Mouse (Mus musculus) midbrain, embryonic 15.5 days (tissue): ENCODE data around the gene Acpp. TPM values are rescaled to one million over a fixed set of nuclear protein-coding genes. Genes with fewer than 3 reads are reported as not detected.

Experiments
- ATAC-seq: fragments of 200-750 bp; cut with Nextera tagmentation; replicated peaks from 2 replicates; pipeline ENCODE4 v1.8.0; 2017; ENCODE audit warnings: moderate TSS enrichment
- H3K27ac ChIP-seq: fragments of 300-500 bp; sonication (generic); 2 replicates; pipeline ENCODE4 v1.5.1; 2015; ENCODE audit warnings: mild to moderate bottlenecking, inconsistent platforms
- H3K27me3 ChIP-seq: fragments of 300-500 bp; sonication (generic); replicated peaks from 2 replicates; pipeline ENCODE4 v1.6.1; 2015; ENCODE audit warnings: inconsistent platforms
- H3K36me3 ChIP-seq: fragments of 300-500 bp; sonication (generic); replicated peaks from 2 replicates; pipeline ENCODE4 v1.6.1; 2015; ENCODE audit warnings: inconsistent platforms
- H3K4me1 ChIP-seq: fragments of 300-500 bp; sonication (generic); 2 replicates; pipeline ENCODE4 v1.6.1; 2015; ENCODE audit warnings: inconsistent platforms
- H3K4me2 ChIP-seq: fragments of 300-500 bp; sonication (generic); 2 replicates; pipeline ENCODE4 v1.6.1; 2015; ENCODE audit warnings: inconsistent platforms, mild to moderate bottlenecking, moderate library complexity
- H3K4me3 ChIP-seq: fragments of 300-500 bp; sonication (generic); 2 replicates; pipeline ENCODE4 v1.5.1; 2015; ENCODE audit warnings: mild to moderate bottlenecking, inconsistent platforms
- H3K9ac ChIP-seq: fragments of 300-500 bp; sonication (generic); 2 replicates; pipeline ENCODE4 v1.6.1; 2015; ENCODE audit warnings: mild to moderate bottlenecking, inconsistent platforms
- H3K9me3 ChIP-seq: fragments of 300-500 bp; sonication (generic); 2 replicates; pipeline ENCODE4 v1.6.1; 2016; ENCODE audit warnings: inconsistent platforms
- WGBS: fragments of 180-500 bp; shearing (Covaris S2); methylation state at CpG from one replicate; pipeline ENCODE4 v1.1.7; 2015; ENCODE audit warnings: mixed read lengths; 5-methylcytosine and 5-hydroxymethylcytosine counted together
- polyA plus RNA-seq: library from polyadenylated mRNA; unstranded; fragments of >200 nt; fragmentation: Nextera tagmentation; extraction: Ambion mirVana; gene quantifications from 2 replicates; pipeline ENCODE4 v1.2.1, GENCODE M21; 2015

The Acpp gene
- polyA plus RNA-seq, 1 experiment from 2014 or later = 0.40 TPM

- H3K9me3 ChIP-seq = no peaks in the 10 kb centered on the region
- peak within 1 kb of the TSS; percentile 83 for H3K9ac ChIP-seq
- H3K4me3 ChIP-seq = peak within 1 kb of the TSS; percentile 90
- H3K27me3 ChIP-seq = no peaks in the 10 kb centered on the region
- peak within 1 kb of the TSS; percentile 88 for H3K27ac ChIP-seq
- peak within 1 kb of the TSS; percentile 84 for H3K4me2 ChIP-seq
- H3K4me1 ChIP-seq = peaks cover 28% of the 10 kb centered on the region
- no peaks in the 10 kb centered on the region for H3K36me3 ChIP-seq
- peak; percentile 97 for ATAC-seq
- under 1% methylated on average over 59 of the region's 60 CpGs for WGBS
Observed at GRCm38 (mm10) chr9:104262823-104263352, 74.7 kb downstream of the Acpp start, which contains the start of gene Dnajc13. Dnajc13 (minus strand) TSS chr9:104262930.

DNA sequence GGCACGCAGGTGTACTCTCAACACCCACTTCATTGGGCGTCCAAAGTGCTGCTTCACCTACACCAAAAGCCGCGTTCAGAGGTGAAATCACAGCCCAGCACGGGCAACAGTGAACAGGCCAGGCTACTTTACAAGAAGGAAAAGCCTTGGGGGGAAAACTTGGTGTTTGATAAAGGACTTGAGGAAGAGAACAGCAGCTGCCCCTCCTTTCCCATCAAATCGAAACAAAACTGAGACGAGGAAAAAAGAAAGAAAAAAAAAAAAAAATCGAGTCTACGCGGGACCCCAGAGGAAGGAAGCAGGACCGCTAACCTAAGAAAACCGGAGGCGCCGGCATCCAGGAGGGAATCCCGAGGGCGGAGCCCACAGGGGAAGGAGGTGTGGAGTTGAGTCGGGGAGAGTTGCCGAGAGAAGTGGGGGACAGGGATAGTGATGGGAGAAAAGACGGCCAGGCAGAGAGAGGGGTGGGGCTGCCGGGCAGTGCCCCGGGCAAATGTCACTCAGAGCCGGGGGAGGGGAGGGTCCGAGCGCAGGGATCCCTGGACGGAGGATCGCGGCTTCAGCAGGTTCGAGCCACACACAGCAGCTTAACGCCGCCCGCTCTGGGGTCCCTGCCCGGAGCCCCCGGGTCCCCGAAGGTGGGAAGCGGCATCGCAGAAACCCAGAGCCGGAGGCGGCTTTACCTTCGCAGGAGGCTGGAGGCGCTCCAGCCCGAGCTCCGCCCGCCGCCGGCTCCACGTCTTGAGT, 75.4 kb downstream of the Acpp start:
- under 1% methylated on average over 46 of the region's 46 CpGs for WGBS
- ATAC-seq = peak; percentile 70
- Histone ChIP-seq H3K36me3 (no peaks in the 10 kb centered on the region), H3K4me1 (peaks cover 28% of the 10 kb centered on the region), H3K4me3 (peak overlapping the region; percentile 90), H3K27ac (peak overlapping the region; percentile 88), H3K9me3 (no peaks in the 10 kb centered on the region), H3K4me2 (peak overlapping the region; percentile 84), H3K27me3 (no peaks in the 10 kb centered on the region), H3K9ac (peak overlapping the region; percentile 83)

DNA sequence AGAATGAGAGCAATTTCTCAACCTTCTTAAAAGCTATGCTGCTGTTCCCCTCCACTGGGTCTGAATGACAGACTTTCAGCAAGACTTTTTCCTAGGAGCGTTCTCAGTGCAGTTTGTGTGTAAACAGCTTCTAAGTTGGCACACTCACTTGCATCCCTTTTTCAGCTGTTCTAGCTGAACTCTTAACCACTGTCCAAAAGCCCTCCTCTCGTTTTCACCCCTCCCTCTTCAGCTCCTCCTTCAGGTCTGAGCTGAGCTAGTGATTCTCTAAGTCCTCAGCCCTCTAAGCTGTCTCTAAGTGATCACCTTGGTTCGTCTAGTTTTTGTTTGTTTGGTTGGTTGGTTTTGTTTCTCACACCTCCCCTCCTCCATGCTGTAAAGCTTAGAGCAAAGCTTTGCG, 77.2 kb downstream of the Acpp start:
- Histone ChIP-seq H3K4me3 (no peak overlapping the region), H3K4me1 (peaks cover 31% of the 10 kb centered on the region), H3K9ac (no peak overlapping the region), H3K4me2 (no peak overlapping the region), H3K9me3 (no peaks in the 10 kb centered on the region), H3K27me3 (no peaks in the 10 kb centered on the region), H3K36me3 (no peaks in the 10 kb centered on the region), H3K27ac (no peak overlapping the region)
- 45% methylated on average over 4 of the region's 4 CpGs for WGBS
- ATAC-seq = no peak

DNA sequence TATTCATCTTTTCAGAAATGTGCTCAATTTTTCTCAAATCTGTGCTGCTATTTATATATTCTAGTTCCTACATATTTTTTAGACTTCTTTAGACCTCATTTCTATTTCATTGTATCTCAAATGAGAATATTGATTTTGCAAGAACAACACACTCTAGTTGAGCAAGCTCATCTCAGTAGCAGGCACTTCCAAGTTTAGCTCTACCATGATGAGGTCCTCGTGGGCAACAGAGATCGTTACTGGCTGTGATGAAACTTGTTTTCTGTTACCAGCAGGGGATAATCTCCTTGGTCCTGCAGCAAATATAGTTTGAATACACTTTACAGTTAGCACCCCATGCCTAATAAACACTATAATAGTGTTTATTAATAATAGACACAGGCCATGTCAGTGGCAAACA, 81.5 kb downstream of the Acpp start:
- no peak for ATAC-seq
- Histone ChIP-seq H3K4me2 (no peak overlapping the region), H3K4me1 (peaks cover 23% of the 10 kb centered on the region), H3K27ac (no peak overlapping the region), H3K9me3 (no peaks in the 10 kb centered on the region), H3K36me3 (no peaks in the 10 kb centered on the region), H3K27me3 (no peaks in the 10 kb centered on the region), H3K9ac (no peak overlapping the region), H3K4me3 (no peak overlapping the region)
- WGBS = 70% methylated on average over 2 of the region's 2 CpGs

GRCm38 (mm10) chr9:104254408-104255180, 83.0 kb downstream of the Acpp start:
- WGBS = 72% methylated on average over 9 of the region's 9 CpGs
- H3K9ac ChIP-seq = no peak overlapping the region
- no peak overlapping the region for H3K4me2 ChIP-seq
- peaks cover 8% of the 10 kb centered on the region for H3K4me1 ChIP-seq
- no peak overlapping the region for H3K4me3 ChIP-seq
- no peaks in the 10 kb centered on the region for H3K36me3 ChIP-seq
- no peak overlapping the region for H3K27ac ChIP-seq
- no peak for ATAC-seq
- H3K9me3 ChIP-seq = no peaks in the 10 kb centered on the region
- no peaks in the 10 kb centered on the region for H3K27me3 ChIP-seq

DNA sequence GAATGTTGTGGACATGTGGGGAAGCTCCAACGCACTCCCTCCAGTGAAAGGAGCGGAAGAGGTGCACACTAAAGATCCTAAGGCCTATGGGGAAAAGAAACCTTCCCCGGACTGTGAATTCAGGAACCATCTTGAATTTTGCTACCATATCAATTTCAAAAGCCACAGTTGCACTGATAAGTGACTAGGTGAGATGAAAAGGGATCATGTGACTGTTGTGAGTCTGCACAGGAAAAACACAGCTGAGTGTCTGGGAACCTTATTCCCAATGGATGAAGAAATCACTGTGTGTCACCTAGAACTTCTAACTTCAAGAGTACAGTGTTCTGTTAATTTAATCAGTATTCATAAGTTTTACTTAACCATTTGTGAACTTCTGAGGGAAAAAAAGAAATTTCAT, 84.9 kb downstream of the Acpp start:
- no peak overlapping the region for H3K27ac ChIP-seq
- no peaks in the 10 kb centered on the region for H3K36me3 ChIP-seq
- ATAC-seq = no peak
- 99% methylated on average over 3 of the region's 3 CpGs for WGBS
- no peak overlapping the region for H3K4me2 ChIP-seq
- H3K27me3 ChIP-seq = no peaks in the 10 kb centered on the region
- no peak overlapping the region for H3K9ac ChIP-seq
- peaks cover 4% of the 10 kb centered on the region; the same call in 1 of the 2 replicates for H3K4me1 ChIP-seq
- H3K4me3 ChIP-seq = no peak overlapping the region
- H3K9me3 ChIP-seq = no peaks in the 10 kb centered on the region

GRCm38 (mm10) chr9:104251687-104252086, 85.9 kb downstream of the Acpp start:
- 82% methylated on average over 4 of the region's 4 CpGs for WGBS
- no peak overlapping the region for H3K4me2 ChIP-seq
- no peaks in the 10 kb centered on the region for H3K27me3 ChIP-seq
- ATAC-seq = no peak
- no peaks in the 10 kb centered on the region for H3K36me3 ChIP-seq
- no peaks in the 10 kb centered on the region for H3K9me3 ChIP-seq
- H3K27ac ChIP-seq = no peak overlapping the region
- peaks cover 4% of the 10 kb centered on the region; the same call in 1 of the 2 replicates for H3K4me1 ChIP-seq
- H3K9ac ChIP-seq = no peak overlapping the region
- no peak overlapping the region for H3K4me3 ChIP-seq

GRCm38 (mm10) chr9:104251111-104251510, 86.4 kb downstream of the Acpp start:
- Histone ChIP-seq H3K4me1 (peaks cover 4% of the 10 kb centered on the region; the same call in 1 of the 2 replicates), H3K4me3 (no peak overlapping the region), H3K4me2 (no peak overlapping the region), H3K27me3 (no peaks in the 10 kb centered on the region), H3K9me3 (no peaks in the 10 kb centered on the region), H3K27ac (no peak overlapping the region), H3K36me3 (no peaks in the 10 kb centered on the region), H3K9ac (no peak overlapping the region)
- no peak for ATAC-seq
- WGBS = 90% methylated on average over 8 of the region's 8 CpGs

DNA sequence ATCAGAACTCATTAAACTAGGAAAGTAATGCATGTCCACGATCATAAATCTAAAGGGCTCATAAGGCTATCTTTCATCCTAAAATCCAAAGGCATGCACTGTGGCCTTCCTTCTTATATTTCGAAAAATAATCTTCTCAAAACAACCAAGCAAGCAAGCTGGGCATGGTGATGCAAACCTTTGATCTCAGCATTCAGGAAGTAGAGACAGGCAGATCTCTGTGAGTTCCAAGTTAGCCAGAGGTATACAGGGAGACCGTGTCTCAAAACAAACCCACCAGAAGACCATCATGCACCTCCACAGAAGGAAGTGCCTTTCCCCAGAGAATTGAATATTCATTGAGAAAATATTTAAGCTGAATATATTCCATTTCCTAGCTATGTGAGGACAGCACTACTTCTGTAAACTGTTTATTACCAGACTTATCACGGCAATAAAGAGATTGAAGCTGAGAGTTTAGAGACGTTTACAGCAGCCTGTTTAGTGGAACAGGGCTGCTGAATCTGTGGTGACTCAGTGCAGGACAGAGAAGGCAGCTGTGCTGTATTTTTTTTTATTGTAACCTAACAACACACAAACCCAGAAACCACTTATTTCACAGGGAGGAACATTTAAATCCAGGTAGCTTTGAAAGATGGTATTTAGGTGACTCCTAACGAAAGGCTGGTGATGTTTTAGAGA, 90.1 kb downstream of the Acpp start:
- Histone ChIP-seq H3K9me3 (no peaks in the 10 kb centered on the region), H3K36me3 (no peaks in the 10 kb centered on the region), H3K27me3 (no peaks in the 10 kb centered on the region), H3K4me1 (no peaks in the 10 kb centered on the region), H3K27ac (no peak overlapping the region), H3K4me3 (no peak overlapping the region), H3K4me2 (no peak overlapping the region), H3K9ac (no peak overlapping the region)
- ATAC-seq = no peak
- WGBS = 92% methylated on average over 6 of the region's 6 CpGs

- ATAC-seq = no peak
- 80% methylated on average over 9 of the region's 9 CpGs for WGBS
- no peaks in the 10 kb centered on the region for H3K9me3 ChIP-seq
- H3K4me2 ChIP-seq = no peak overlapping the region
- no peak overlapping the region for H3K9ac ChIP-seq
- H3K27ac ChIP-seq = no peak overlapping the region
- H3K36me3 ChIP-seq = no peaks in the 10 kb centered on the region
- no peak overlapping the region for H3K4me3 ChIP-seq
- no peaks in the 10 kb centered on the region for H3K27me3 ChIP-seq
- H3K4me1 ChIP-seq = no peaks in the 10 kb centered on the region
Observed at GRCm38 (mm10) chr9:104243799-104244466, 93.6 kb downstream of the Acpp start.

GRCm38 (mm10) chr9:104240146-104240545, 97.4 kb downstream of the Acpp start:
- Histone ChIP-seq H3K9ac (no peak overlapping the region), H3K4me3 (no peak overlapping the region), H3K27me3 (no peaks in the 10 kb centered on the region), H3K36me3 (0 out of 2 replicates have a peak, but pooled peaks cover 7% of the 10 kb centered on the region), H3K4me2 (no peak overlapping the region), H3K4me1 (no peaks in the 10 kb centered on the region), H3K9me3 (no peaks in the 10 kb centered on the region), H3K27ac (no peak overlapping the region)
- 93% methylated on average over 7 of the region's 7 CpGs for WGBS
- no peak for ATAC-seq
